Comparison of ENCODE assay signal across 11 mouse cellular contexts in genomic region chr15:7814371-7814680, GRCm38 (mm10). TPM values are rescaled to one million over a fixed set of nuclear protein-coding genes. Genes with fewer than 3 reads are reported as not detected.
DNase-seq lines count a peak whose midpoint lies in the region; ATAC-seq lines count a peak whose summit lies in the region.
"Had no signal": no experiment of that assay in that cellular context is flagged by ENCODE, and none has a peak within 500 bp of the region (broad histone marks: within the 10 kb centered on the region; RNA-seq: fewer than 3 reads in every experiment).

No protein-coding gene starts in this region.

- no peaks in the 10 kb centered on the region for H3K36me3 ChIP-seq in heart, embryonic 13.5 days
- H3K36me3 ChIP-seq in embryonic facial prominence, embryonic 10.5 days (replicated peaks): no peaks in the 10 kb centered on the region
- no peaks in the 10 kb centered on the region for H3K36me3 ChIP-seq in limb, embryonic 12.5 days
- H3K36me3 ChIP-seq in neural tube, embryonic 12.5 days: no peaks in the 10 kb centered on the region

- no peaks in the 10 kb centered on the region for H3K9me3 ChIP-seq in heart, embryonic 13.5 days
- no peaks in the 10 kb centered on the region for H3K9me3 ChIP-seq in embryonic facial prominence, embryonic 10.5 days
- H3K9me3 ChIP-seq in limb, embryonic 12.5 days: no peaks in the 10 kb centered on the region
- H3K9me3 ChIP-seq in neural tube, embryonic 12.5 days: no peaks in the 10 kb centered on the region

- intact Hi-C loops in heart, postnatal 14 days (cut with DNase I): loop anchor here (5.0 kb wide), 1 partner anchor 337 kb away; no protein-coding TSS in a partner anchor

- peaks cover 58% of the 10 kb centered on the region for H3K4me1 ChIP-seq in heart, embryonic 13.5 days
- peaks cover 59% of the 10 kb centered on the region for H3K4me1 ChIP-seq in embryonic facial prominence, embryonic 10.5 days
- peaks cover 62% of the 10 kb centered on the region for H3K4me1 ChIP-seq in limb, embryonic 12.5 days (replicated peaks)
- H3K4me1 ChIP-seq in neural tube, embryonic 12.5 days: peaks cover 35% of the 10 kb centered on the region

- no peak for ATAC-seq in heart, embryonic 13.5 days (ENCODE audit: extremely low read depth, insufficient number of reproducible peaks, low FRiP score, low TSS enrichment)
- no peak for ATAC-seq in limb, embryonic 12.5 days (ENCODE audit: insufficient number of reproducible peaks, insufficient read depth, low FRiP score, low TSS enrichment, low read depth)
- ATAC-seq in neural tube, embryonic 12.5 days (ENCODE audit: low FRiP score, low read depth): no peak
- no peak for ATAC-seq in erythroblast, adult 5-6 weeks (replicated peaks; ENCODE audit: low FRiP score, poor library complexity, severe bottlenecking)

- peak overlapping the region; percentile 61; the same call in 1 of the 2 replicates for H3K4me3 ChIP-seq in heart, embryonic 13.5 days
- H3K4me3 ChIP-seq in embryonic facial prominence, embryonic 10.5 days: no peak overlapping the region
- H3K4me3 ChIP-seq in limb, embryonic 12.5 days (replicated peaks): 0 out of 2 replicates have a peak overlapping the region, but pooled peaks have one; percentile 1
- no peak overlapping the region for H3K4me3 ChIP-seq in neural tube, embryonic 12.5 days

- peak overlapping the region; percentile 98; the same call in 1 of the 2 replicates for H3K4me2 ChIP-seq in heart, embryonic 13.5 days
- peak overlapping the region; percentile 91 for H3K4me2 ChIP-seq in limb, embryonic 12.5 days
- peak overlapping the region; percentile 98; the same call in 1 of the 2 replicates for H3K4me2 ChIP-seq in neural tube, embryonic 12.5 days (replicated peaks)

- 18% methylated on average over 7 of the region's 7 CpGs for WGBS in heart, embryonic 13.5 days
- WGBS in embryonic facial prominence, embryonic 10.5 days: 4% methylated on average over 7 of the region's 7 CpGs
- 4% methylated on average over 7 of the region's 7 CpGs for WGBS in limb, embryonic 12.5 days
- WGBS in neural tube, embryonic 12.5 days: 4% methylated on average over 7 of the region's 7 CpGs

- H3K27ac ChIP-seq in heart, embryonic 13.5 days (replicated peaks): no peak overlapping the region
- no peak overlapping the region for H3K27ac ChIP-seq in embryonic facial prominence, embryonic 10.5 days (replicated peaks)
- no peak overlapping the region for H3K27ac ChIP-seq in limb, embryonic 12.5 days
- no peak overlapping the region for H3K27ac ChIP-seq in neural tube, embryonic 12.5 days
- H3K27ac ChIP-seq: macrophage had no signal

- DNase-seq in heart, adult 8-10 months (ENCODE audit: low spot score): no peak
- peak; percentile 23 for DNase-seq in embryonic facial prominence, embryonic 10.5 days (ENCODE audit: low spot score)
- no peak for DNase-seq in right cerebral cortex, postnatal 10 days (ENCODE audit: low spot score in 2 of 2)
- no peak for DNase-seq in heart, postnatal 14 days
- DNase-seq: gastrocnemius, postnatal 14 days; thymus, adult 18-20 months had no signal

- H3K27me3 ChIP-seq in heart, embryonic 13.5 days (replicated peaks): peaks cover 99% of the 10 kb centered on the region
- H3K27me3 ChIP-seq in embryonic facial prominence, embryonic 10.5 days (replicated peaks; ENCODE audit: low read depth, poor library complexity, severe bottlenecking): peaks cover 100% of the 10 kb centered on the region
- peaks cover 99% of the 10 kb centered on the region for H3K27me3 ChIP-seq in limb, embryonic 12.5 days
- peaks cover 90% of the 10 kb centered on the region for H3K27me3 ChIP-seq in neural tube, embryonic 12.5 days (replicated peaks)

- no peak overlapping the region for H3K9ac ChIP-seq in heart, embryonic 13.5 days
- H3K9ac ChIP-seq in limb, embryonic 12.5 days (replicated peaks): no peak overlapping the region
- no peak overlapping the region for H3K9ac ChIP-seq in neural tube, embryonic 12.5 days

RNA-seq across cellular contexts. Expression of gene Gdnf, which starts 3.7 kb away (rescaled TPM):
- polyA plus RNA-seq in heart, embryonic 13.5 days (2015; fragmentation: Nextera tagmentation; extraction: Ambion mirVana): 0.17 and 0.34 TPM in 2 replicates
- total RNA-seq in heart, adult 8-10 months (2022): under 1 TPM; 0.41 to 0.60 (median 0.46) TPM
- 0.58 and 0.92 TPM in 2 replicates for polyA plus RNA-seq in embryonic facial prominence, embryonic 10.5 days (2016; fragmentation: Nextera tagmentation; extraction: Ambion mirVana)
- 0.25 and 0.49 TPM in 2 replicates for polyA plus RNA-seq in limb, embryonic 12.5 days (2016; fragmentation: Nextera tagmentation; extraction: Ambion mirVana)
- 0.32 and 0.43 TPM in 2 replicates for polyA plus RNA-seq in neural tube, embryonic 12.5 days (2016; fragmentation: Nextera tagmentation; extraction: Ambion mirVana)
- not detected in 2 replicates for total RNA-seq in erythroblast, adult 5-6 weeks (2015; ENCODE audit: low replicate concordance)
- not detected in 2 replicates for total RNA-seq in erythroblast, adult 5-6 weeks (2017; ENCODE audit: low replicate concordance)
- under 1 TPM; 0.33 to 0.39 TPM for total RNA-seq in heart, postnatal 14 days (2021)
- polyA plus RNA-seq: macrophage had no signal

Comparison
In these comparisons a context has a peak if more than half of its experiments do, and no peak if none do; other contexts are left out.
1. H3K4me3 ChIP-seq: peak in heart, embryonic 13.5 days (single experiment) and limb, embryonic 12.5 days (single experiment); none in embryonic facial prominence, embryonic 10.5 days (single experiment) and neural tube, embryonic 12.5 days (single experiment).
2. Peak in every context shown above with its lines, with median percentiles within 50 percentile points of each other: H3K4me2 ChIP-seq.